Mouse (Mus musculus): ENCODE data around the gene Mlec.

Mlec gene

DNA sequence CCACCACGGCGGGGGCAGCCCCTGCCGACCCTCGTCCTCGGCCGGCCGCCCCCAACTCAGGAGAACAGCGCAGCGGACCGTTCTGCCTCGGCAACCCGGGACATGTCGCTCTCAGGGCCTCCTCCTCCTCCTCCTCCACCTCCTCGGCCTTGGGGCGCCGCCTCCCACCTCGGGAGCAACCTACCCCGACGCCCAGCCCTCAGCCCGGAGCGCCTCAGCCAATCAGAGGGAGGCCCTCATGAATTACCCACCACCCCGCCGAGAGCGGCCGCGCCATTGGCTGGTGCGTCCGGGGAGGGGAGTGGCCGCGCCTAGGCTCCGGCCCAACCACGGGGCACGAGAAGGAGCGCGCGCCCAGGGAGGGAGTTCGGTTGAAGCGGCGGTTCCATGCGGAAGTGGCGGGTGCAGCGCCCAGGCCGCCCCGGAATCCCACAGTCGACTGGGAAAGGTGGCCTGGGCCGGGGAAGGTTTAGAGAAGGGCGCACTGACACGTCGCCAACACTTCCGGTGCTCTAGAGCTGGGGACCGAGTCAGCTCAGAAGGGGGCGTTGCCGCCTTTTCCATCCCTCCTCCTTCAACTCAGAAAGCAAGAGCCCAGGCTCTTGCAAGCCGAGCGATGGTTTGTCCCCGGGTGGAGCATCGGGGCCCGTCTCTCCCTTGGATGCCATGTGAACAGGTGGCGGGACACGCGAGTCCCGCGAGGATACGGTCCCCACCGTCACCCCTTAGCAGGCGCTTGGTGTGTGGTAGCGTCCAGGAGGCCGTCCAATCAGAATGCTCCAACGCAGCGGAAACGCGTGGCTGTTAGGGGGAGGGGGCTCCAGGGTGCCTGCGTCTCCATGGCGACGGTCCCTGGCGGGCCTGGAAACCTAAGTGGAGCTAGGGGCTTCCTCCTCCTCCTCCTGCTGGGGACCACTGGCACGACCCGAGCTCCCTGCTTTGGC is at the start of gene Mlec:
TSS of gene Mlec (minus strand) at position 140 of the 944 bp plus-strand sequence.
- DNase-seq (ENCODE audit: low read depth, low spot score): peak; percentile 100

GRCm38 (mm10) chr5:115207244-115207643 is 49.3 kb upstream of the Mlec start:
- DNase-seq (ENCODE audit: low read depth, low spot score): no peak

DNA sequence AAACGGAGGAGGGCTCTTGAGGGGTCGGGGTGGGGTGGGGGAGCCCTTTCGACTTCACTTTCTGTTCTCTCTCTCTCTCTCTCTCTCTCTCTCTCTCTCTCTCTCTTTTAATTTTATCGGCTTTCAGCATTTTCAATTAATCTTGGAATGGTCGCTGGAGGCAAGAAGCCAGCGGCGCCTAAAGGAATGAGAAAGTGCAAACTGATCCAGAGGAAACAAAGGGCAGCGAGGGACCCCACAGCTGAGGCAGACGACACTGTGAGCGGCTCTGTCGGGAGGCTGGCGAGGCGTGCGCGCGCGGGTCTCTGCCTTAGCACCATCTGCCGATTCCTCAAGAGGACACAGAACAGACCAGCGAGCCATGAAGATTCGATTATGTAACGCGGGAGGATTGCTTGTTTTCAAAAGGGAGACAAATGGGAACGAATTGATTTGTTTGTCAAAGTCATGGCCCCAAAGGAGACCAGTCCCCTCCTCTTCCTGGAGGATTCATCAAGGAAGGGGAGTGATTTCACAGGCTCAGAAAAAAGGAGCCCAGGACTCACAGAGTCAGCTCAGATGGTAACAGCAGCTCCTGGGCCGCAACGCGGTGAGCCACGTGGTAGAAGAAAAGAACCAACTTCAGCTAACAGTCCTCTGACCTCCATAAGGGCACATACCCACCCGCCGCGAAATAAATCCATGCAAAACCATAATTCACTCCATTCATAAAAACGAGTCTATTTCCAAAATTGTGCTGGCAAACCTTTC is 46.8 kb upstream of the Mlec start:
- no peak for DNase-seq (ENCODE audit: low read depth, low spot score)

GRCm38 (mm10) chr5:115203735-115204561 is 46.0 kb upstream of the Mlec start:
- peak; percentile 93 for DNase-seq (ENCODE audit: low read depth, low spot score)

- DNase-seq (ENCODE audit: low read depth, low spot score): no peak
Measured at GRCm38 (mm10) chr5:115194626-115195221, 36.7 kb upstream of the Mlec start.

DNA sequence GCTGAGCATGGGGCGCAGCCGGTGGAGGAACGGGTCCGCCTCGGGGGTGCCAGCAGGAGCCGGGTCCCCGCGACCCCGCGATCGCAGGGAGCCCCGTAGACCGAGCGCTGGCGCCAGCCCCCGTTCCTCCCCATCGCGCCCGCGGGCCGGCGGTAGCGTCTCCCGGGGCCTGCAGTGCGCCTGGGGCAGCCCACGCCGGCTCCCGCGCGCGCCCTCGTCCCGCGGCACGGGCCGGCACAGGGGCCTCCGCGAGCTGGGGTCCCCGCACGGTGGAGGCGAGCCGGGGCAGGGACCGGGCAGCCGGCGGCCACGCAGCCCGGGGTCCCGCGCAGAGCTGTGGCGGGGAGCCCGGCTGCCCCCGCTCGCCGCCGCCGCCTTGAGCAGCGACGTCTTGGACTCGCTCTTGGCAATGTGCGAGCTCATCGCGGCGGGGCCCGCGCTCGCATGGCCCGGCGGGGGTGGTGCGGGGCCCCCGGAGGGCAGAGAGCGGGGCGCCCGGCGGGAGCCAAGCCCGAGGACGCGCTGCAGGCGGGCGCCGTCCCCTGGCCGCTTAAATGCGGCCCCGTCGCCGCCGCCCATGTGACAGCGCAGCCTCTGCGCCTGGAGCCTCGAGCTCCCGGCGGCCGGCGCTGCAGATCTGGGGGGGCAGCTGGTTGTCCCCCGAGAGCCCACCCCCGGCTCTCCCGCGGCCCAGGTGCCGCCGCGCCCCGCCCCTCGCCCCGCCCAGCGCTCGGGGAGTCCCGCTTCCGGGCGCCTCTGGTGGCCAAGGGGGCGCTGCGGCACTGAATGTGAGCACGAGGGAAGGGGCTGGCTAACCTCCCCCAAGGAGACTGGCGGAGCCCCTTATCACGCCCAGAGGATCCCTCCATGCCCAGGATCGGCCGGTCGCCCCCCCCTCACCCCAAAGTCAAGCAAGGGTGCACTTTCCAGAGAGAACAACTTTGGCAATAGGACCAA is 36.0 kb upstream of the Mlec start, which contains the start of gene Cabp1:
TSS of gene Cabp1 (minus strand) at position 713 of the 957 bp plus-strand sequence.
- DNase-seq (ENCODE audit: low read depth, low spot score): peak; percentile 76

- DNase-seq (ENCODE audit: low read depth, low spot score): peak; percentile 87
Measured at GRCm38 (mm10) chr5:115193226-115193625, 35.2 kb upstream of the Mlec start.

DNA sequence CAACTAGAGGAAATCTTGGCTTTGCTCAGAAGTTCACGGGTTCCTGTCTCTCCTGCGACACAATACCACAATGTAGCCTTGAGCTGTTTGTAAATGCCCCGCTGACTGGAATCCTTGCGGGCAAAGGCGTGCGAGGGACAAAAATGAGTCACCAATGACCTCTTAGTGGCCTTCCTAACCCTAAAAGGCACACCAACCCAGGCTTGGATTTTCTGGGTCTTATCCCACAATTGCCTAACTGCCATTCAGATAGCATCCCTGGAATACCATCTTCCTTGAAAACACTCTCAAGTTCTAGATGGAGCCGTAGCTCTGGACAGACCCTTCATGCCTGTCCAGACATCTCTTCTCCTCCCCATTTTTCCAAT is 34.8 kb upstream of the Mlec start:
- no peak for DNase-seq (ENCODE audit: low read depth, low spot score)

- DNase-seq (ENCODE audit: low read depth, low spot score): no peak
Measured at GRCm38 (mm10) chr5:115191880-115192827, 34.2 kb upstream of the Mlec start.

DNA sequence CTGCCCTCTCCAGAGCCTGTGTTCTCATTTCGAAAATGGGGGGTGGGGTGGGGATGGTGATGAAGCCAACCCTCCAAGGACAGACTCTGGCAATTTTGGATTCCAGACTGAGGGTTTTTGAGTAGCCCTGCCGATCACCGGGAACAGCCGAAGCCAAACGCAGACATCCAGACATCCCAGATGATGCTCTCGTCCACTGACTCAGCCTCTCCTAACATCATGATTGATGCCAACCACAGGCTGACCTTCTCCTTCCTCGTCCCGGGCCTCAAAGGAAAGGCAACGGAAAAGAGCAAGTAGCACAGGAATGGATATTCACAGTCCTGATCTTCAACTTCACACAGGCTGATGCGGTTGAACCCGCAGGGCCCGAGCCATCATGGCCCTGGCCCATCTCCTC is 32.1 kb upstream of the Mlec start:
- no peak for DNase-seq (ENCODE audit: low read depth, low spot score)

GRCm38 (mm10) chr5:115188824-115189223 is 30.8 kb upstream of the Mlec start:
- DNase-seq (ENCODE audit: low read depth, low spot score): peak; percentile 92

GRCm38 (mm10) chr5:115187188-115188131 is 29.5 kb upstream of the Mlec start:
- DNase-seq (ENCODE audit: low read depth, low spot score): peak; percentile 97

DNA sequence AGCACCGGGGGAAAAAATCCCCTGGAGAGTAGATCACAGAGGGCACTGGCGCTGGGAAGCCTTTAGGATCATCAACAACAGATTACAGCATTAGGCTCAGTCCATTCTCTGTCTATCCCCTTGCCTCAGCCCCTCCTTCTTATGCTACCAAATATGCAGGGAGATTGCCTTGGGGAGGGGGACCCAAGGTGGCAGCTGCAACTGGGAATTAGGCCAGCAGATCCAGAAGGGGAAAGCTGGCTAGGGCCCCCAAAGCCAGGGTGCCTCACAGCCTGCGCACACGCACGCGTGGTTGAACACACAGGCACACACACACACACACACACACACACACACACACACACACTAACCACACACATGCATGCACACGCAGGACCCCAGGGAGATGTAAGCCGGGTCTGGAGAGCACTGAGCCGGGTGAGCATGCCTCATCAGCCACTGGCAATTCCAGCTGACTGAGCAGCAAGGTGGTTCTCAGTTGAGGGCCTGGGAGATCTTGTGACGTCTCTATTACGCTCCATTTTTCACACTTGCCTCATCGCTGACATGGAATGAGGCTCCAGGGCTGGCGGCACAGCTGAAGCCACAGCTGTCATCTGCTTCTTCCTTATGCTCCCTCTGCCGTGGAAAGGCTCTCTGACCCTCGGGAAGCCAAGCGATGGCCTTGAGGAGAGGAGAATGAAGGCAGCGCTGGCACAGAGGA is 28.5 kb upstream of the Mlec start:
- peak; percentile 51 for DNase-seq (ENCODE audit: low read depth, low spot score)

DNA sequence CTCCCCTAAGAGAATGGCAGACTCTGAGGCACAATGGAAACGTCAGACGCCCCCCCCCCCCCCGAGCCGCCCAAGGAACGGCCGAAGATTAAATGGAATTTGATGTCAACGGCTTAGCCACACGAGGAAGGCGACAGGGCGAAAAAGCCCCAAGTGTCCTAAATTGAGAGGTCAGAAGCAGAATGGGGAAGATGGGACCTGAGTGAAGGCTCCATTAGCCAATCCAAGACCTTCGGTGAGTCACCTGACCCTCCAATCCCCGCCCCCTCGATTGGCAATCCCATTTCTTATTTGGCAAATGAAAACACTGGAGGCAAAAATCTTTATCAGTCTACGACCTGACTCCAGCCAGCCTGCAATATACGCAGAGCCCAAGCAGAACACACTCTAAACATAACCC is 26.7 kb upstream of the Mlec start:
- peak; percentile 87 for DNase-seq (ENCODE audit: low read depth, low spot score)

DNA sequence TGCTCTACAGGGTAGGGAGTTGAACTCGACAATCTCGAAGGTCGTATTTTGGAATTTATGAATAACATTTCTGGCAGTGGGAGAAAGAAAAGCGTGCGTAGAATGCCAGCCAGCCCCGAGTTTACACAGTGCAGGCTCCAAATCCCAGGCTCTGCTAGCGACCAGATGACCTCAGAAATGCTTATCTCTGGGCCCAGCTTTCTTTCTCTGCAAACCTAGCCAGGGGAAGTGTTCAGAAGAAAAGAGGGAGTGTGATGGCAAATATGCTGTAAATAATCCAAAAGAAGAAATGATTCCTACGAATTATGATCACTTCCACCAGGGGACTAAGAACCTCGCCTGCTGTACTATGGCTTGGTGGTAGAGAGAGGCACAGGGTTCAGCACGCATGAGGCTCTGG is 25.5 kb upstream of the Mlec start:
- no peak for DNase-seq (ENCODE audit: low read depth, low spot score)

DNA sequence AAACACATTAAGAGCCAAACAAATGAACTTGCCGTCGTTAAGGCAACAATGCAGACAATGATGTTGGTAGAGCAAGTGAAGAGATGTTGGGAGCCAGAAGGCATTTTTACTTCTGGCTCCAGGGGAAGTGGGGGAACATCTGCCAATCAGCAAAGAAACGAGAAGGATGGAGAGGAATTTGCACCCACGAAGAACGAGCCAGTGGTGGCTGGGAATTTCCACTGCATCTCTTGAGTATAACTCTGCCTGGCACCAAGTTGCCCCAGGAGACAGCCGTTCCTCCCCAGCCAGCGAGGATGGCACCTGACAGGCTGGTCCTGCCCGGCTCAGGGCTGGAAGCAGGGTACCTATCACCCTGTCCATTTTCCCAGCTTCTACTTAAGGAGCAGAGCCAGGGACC is 24.9 kb upstream of the Mlec start:
- DNase-seq (ENCODE audit: low read depth, low spot score): no peak

- peak; percentile 64 for DNase-seq (ENCODE audit: low read depth, low spot score)
Measured at GRCm38 (mm10) chr5:115181248-115181940, 23.4 kb upstream of the Mlec start.
